Mouse (Mus musculus): ENCODE results near the gene Stac3. TPM values are rescaled to one million over a fixed set of nuclear protein-coding genes. Genes with fewer than 3 reads are reported as not detected.

Gene Stac3
- total and polyA plus RNA-seq, 2 experiments = 0.37 to 0.49 TPM

- H3K27me3 ChIP-seq (ENCODE audit: control insufficient read depth, insufficient read depth, low read length) = peaks cover 2% of the 10 kb centered on the region; the same call in 1 of the 2 replicates
- H3K79me2 ChIP-seq (ENCODE audit: control insufficient read depth, insufficient read depth, low read length) = no peaks in the 10 kb centered on the region
- TF ChIP-seq POLR2A (IDR thresholded peaks at IDR 0.05; ENCODE audit: extremely low read depth, insufficient read depth, low read length) (no peak), CTCF (IDR thresholded peaks at IDR 0.05; ENCODE audit: low read depth, low read length) (no peak)
- no peak within 1 kb of the TSS for H3K9ac ChIP-seq (ENCODE audit: low read depth, low read length)
- 46% methylated on average over 6 of the region's 6 CpGs for WGBS
- no peak within 1 kb of the TSS for H3K27ac ChIP-seq (replicated peaks; ENCODE audit: insufficient read depth, low read depth, low read length)
- no peak within 1 kb of the TSS for H3K4me3 ChIP-seq (ENCODE audit: insufficient read depth, low read depth, low read length)
- H3K36me3 ChIP-seq (ENCODE audit: control insufficient read depth, insufficient read depth, low read length) = peaks cover 11% of the 10 kb centered on the region; the same call in 1 of the 2 replicates
- peaks cover 17% of the 10 kb centered on the region for H3K4me1 ChIP-seq (ENCODE audit: control insufficient read depth, insufficient read depth, low read length)
- DNase-seq (ENCODE audit: extremely low read depth, low read depth, low spot score) = no peak
Measured at GRCm38 (mm10) chr10:127514764-127515163, 13.3 kb downstream of the Stac3 start, which contains the start of gene Ndufa4l2. Ndufa4l2 (plus strand) TSS chr10:127514967.

GRCm38 (mm10) chr10:127515271-127515982 lies 13.9 kb downstream of the Stac3 start:
- no peak for DNase-seq (ENCODE audit: extremely low read depth, low read depth, low spot score)
- H3K4me3 ChIP-seq (ENCODE audit: insufficient read depth, low read depth, low read length) = no peak overlapping the region
- peaks cover 11% of the 10 kb centered on the region; the same call in 1 of the 2 replicates for H3K36me3 ChIP-seq (ENCODE audit: control insufficient read depth, insufficient read depth, low read length)
- TF ChIP-seq POLR2A (IDR thresholded peaks at IDR 0.05; ENCODE audit: extremely low read depth, insufficient read depth, low read length) (no peak), CTCF (IDR thresholded peaks at IDR 0.05; ENCODE audit: low read depth, low read length) (no peak)
- peaks cover 6% of the 10 kb centered on the region; the same call in 1 of the 2 replicates for H3K79me2 ChIP-seq (ENCODE audit: control insufficient read depth, insufficient read depth, low read length)
- peaks cover 23% of the 10 kb centered on the region for H3K4me1 ChIP-seq (ENCODE audit: control insufficient read depth, insufficient read depth, low read length)
- no peak overlapping the region for H3K9ac ChIP-seq (ENCODE audit: low read depth, low read length)
- 62% methylated on average over 9 of the region's 9 CpGs for WGBS
- H3K27me3 ChIP-seq (ENCODE audit: control insufficient read depth, insufficient read depth, low read length) = peaks cover 1% of the 10 kb centered on the region; the same call in 1 of the 2 replicates
- H3K27ac ChIP-seq (replicated peaks; ENCODE audit: insufficient read depth, low read depth, low read length) = no peak overlapping the region

GRCm38 (mm10) chr10:127515983-127516459 lies 14.5 kb downstream of the Stac3 start:
- Histone ChIP-seq H3K36me3 (ENCODE audit: control insufficient read depth, insufficient read depth, low read length) (peaks cover 11% of the 10 kb centered on the region; the same call in 1 of the 2 replicates), H3K79me2 (ENCODE audit: control insufficient read depth, insufficient read depth, low read length) (peaks cover 6% of the 10 kb centered on the region; the same call in 1 of the 2 replicates), H3K27me3 (ENCODE audit: control insufficient read depth, insufficient read depth, low read length) (no peaks in the 10 kb centered on the region; the same call in 1 of the 2 replicates), H3K4me1 (ENCODE audit: control insufficient read depth, insufficient read depth, low read length) (peaks cover 23% of the 10 kb centered on the region), H3K4me3 (ENCODE audit: insufficient read depth, low read depth, low read length) (peak overlapping the region; percentile 36; the same call in 1 of the 2 replicates), H3K9ac (ENCODE audit: low read depth, low read length) (peak overlapping the region; percentile 67), H3K27ac (replicated peaks; ENCODE audit: insufficient read depth, low read depth, low read length) (peak overlapping the region; percentile 80)
- peak; percentile 83 for DNase-seq (ENCODE audit: extremely low read depth, low read depth, low spot score)
- TF ChIP-seq POLR2A (IDR thresholded peaks at IDR 0.05; ENCODE audit: extremely low read depth, insufficient read depth, low read length) (no peak), CTCF (IDR thresholded peaks at IDR 0.05; ENCODE audit: low read depth, low read length) (no peak)
- 18% methylated on average over 8 of the region's 8 CpGs for WGBS

DNA sequence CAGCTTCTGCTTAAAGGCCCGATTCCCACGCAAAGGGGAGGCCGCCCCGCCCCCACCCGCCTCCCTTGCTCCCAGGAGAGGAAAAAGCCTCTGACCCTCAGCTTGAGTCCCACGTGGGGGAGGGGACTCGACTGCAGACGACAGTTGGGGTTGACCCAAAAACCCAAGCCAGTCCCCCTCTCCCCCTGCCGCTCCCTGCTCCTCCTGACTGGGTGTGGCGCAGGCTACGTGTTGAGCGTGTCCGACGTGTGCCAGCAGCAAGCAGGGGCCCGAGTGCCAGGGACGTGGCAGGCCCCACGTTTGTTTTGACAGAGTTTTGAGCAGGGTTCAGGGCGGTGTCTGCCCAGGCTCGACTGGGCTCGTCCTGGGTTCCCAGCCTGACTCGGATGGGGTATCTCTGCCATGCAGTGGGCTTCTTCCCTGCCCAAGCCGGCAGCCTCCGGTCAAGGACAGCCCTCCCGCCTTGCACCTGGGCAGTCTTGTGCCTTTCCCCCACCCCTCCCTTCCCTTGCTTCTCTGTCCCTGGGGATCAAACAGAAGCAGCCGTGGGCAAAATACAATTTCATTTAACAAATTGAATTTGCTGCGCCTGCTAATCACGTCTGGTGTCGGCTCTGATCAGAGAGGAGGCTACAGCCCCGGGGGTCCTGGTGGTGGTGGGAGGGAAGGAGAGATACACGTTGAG lies 15.2 kb downstream of the Stac3 start:
- H3K9ac ChIP-seq (ENCODE audit: low read depth, low read length) = peak overlapping the region; percentile 67
- H3K27ac ChIP-seq (replicated peaks; ENCODE audit: insufficient read depth, low read depth, low read length) = peak overlapping the region; percentile 80
- WGBS = 23% methylated on average over 30 of the region's 30 CpGs
- H3K4me3 ChIP-seq (ENCODE audit: insufficient read depth, low read depth, low read length) = peak overlapping the region; percentile 36
- H3K79me2 ChIP-seq (ENCODE audit: control insufficient read depth, insufficient read depth, low read length) = peaks cover 6% of the 10 kb centered on the region; the same call in 1 of the 2 replicates
- H3K4me1 ChIP-seq (ENCODE audit: control insufficient read depth, insufficient read depth, low read length) = peaks cover 23% of the 10 kb centered on the region
- DNase-seq (ENCODE audit: extremely low read depth, low read depth, low spot score) = peak; percentile 74
- TF ChIP-seq POLR2A (IDR thresholded peaks at IDR 0.05; ENCODE audit: extremely low read depth, insufficient read depth, low read length) (no peak), CTCF (IDR thresholded peaks at IDR 0.05; ENCODE audit: low read depth, low read length) (no peak)
- peaks cover 11% of the 10 kb centered on the region; the same call in 1 of the 2 replicates for H3K36me3 ChIP-seq (ENCODE audit: control insufficient read depth, insufficient read depth, low read length)
- no peaks in the 10 kb centered on the region; the same call in 1 of the 2 replicates for H3K27me3 ChIP-seq (ENCODE audit: control insufficient read depth, insufficient read depth, low read length)

- peaks cover 22% of the 10 kb centered on the region for H3K4me1 ChIP-seq (ENCODE audit: control insufficient read depth, insufficient read depth, low read length)
- TF ChIP-seq CTCF (IDR thresholded peaks at IDR 0.05; ENCODE audit: low read depth, low read length) (no peak), POLR2A (IDR thresholded peaks at IDR 0.05; ENCODE audit: extremely low read depth, insufficient read depth, low read length) (no peak)
Measured at GRCm38 (mm10) chr10:127517941-127518340, 16.5 kb downstream of the Stac3 start.

More at GRCm38 (mm10) chr10:127517941-127518340, 16.5 kb downstream of the Stac3 start:
- no peak overlapping the region for H3K27ac ChIP-seq (replicated peaks; ENCODE audit: insufficient read depth, low read depth, low read length)
- H3K36me3 ChIP-seq (ENCODE audit: control insufficient read depth, insufficient read depth, low read length) = peaks cover 11% of the 10 kb centered on the region; the same call in 1 of the 2 replicates
- H3K4me3 ChIP-seq (ENCODE audit: insufficient read depth, low read depth, low read length) = no peak overlapping the region
- DNase-seq (ENCODE audit: extremely low read depth, low read depth, low spot score) = no peak
- peaks cover 6% of the 10 kb centered on the region; the same call in 1 of the 2 replicates for H3K79me2 ChIP-seq (ENCODE audit: control insufficient read depth, insufficient read depth, low read length)
- no peaks in the 10 kb centered on the region for H3K27me3 ChIP-seq (ENCODE audit: control insufficient read depth, insufficient read depth, low read length)
- WGBS = 83% methylated on average over 22 of the region's 22 CpGs
- H3K9ac ChIP-seq (ENCODE audit: low read depth, low read length) = no peak overlapping the region

Measured in liver, adult 2 months (tissue).